Comparison of ENCODE assay signal across 8 mouse cellular contexts in the genomic region with DNA sequence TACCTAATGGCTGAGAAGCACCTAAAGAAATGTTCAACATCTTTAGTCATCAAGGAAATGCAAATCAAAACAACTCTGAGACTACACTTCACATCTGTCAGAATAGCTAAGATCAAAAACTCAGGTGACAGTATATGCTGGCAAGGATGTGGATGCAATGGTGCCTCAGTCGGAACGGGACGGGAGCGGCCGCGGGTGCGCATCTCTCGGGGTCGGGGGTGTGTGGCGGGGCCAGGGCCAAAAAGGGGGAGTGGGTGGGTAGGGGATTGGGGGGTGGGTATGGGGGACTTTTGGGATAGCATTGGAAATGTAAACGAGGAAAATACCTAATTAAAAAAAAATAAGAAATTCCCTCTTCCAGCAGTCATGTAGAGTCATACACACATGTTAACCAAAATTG.
DNase-seq lines count a peak whose midpoint lies in the region; ATAC-seq lines count a peak whose summit lies in the region.
"Not testable (repeated sequence)": the region's sequence is repeated elsewhere in the genome, so short reads cannot be mapped to it uniquely, and the experiment has no call there.

No protein-coding gene starts in this region.

- H3K36me3 ChIP-seq in embryonic facial prominence, embryonic 13.5 days; heart, embryonic 10.5 days; kidney, embryonic 14.5 days (ENCODE audit: control insufficient read depth, insufficient read depth, low read length); liver, embryonic 11.5 days (ENCODE audit: control insufficient read depth, insufficient read depth, low read length); stomach, embryonic 15.5 days: not testable (repeated sequence)

- H3K4me1 ChIP-seq in embryonic facial prominence, embryonic 13.5 days; heart, embryonic 10.5 days; kidney, embryonic 14.5 days (ENCODE audit: control insufficient read depth, insufficient read depth, low read length); liver, embryonic 11.5 days (replicated peaks; ENCODE audit: control insufficient read depth, insufficient read depth, low read length); stomach, embryonic 15.5 days: not testable (repeated sequence)

- H3K4me2 ChIP-seq in embryonic facial prominence, embryonic 13.5 days; kidney, embryonic 14.5 days (replicated peaks; ENCODE audit: low read depth, low read length); liver, embryonic 11.5 days; stomach, embryonic 15.5 days: not testable (repeated sequence)

- 56% methylated on average over 11 of the region's 11 CpGs for WGBS in embryonic facial prominence, embryonic 13.5 days
- 54% methylated on average over 11 of the region's 11 CpGs for WGBS in heart, embryonic 10.5 days
- WGBS in kidney, embryonic 14.5 days, result 80% methylated on average over 11 of the region's 11 CpGs
- 68% methylated on average over 11 of the region's 11 CpGs for WGBS in liver, embryonic 11.5 days
- WGBS in stomach, embryonic 15.5 days, result 54% methylated on average over 11 of the region's 11 CpGs

- not testable (repeated sequence) for H3K9me3 ChIP-seq in embryonic facial prominence, embryonic 13.5 days; heart, embryonic 10.5 days; kidney, embryonic 14.5 days (ENCODE audit: control insufficient read depth, low read length); liver, embryonic 11.5 days (ENCODE audit: control insufficient read depth, low read length); stomach, embryonic 15.5 days

- not testable (repeated sequence) for H3K4me3 ChIP-seq in embryonic facial prominence, embryonic 13.5 days; heart, embryonic 10.5 days; kidney, embryonic 14.5 days (ENCODE audit: low read length); liver, embryonic 11.5 days (ENCODE audit: low read depth, low read length); stomach, embryonic 15.5 days (replicated peaks)

- not testable (repeated sequence) for H3K27me3 ChIP-seq in embryonic facial prominence, embryonic 13.5 days; heart, embryonic 10.5 days (ENCODE audit: insufficient read depth, poor library complexity, severe bottlenecking); kidney, embryonic 14.5 days (ENCODE audit: control insufficient read depth, insufficient read depth, low read length); liver, embryonic 11.5 days (replicated peaks; ENCODE audit: control insufficient read depth, insufficient read depth, low read length); stomach, embryonic 15.5 days (replicated peaks)

- H3K27ac ChIP-seq in embryonic facial prominence, embryonic 13.5 days; heart, embryonic 10.5 days; kidney, embryonic 14.5 days (ENCODE audit: low read depth, low read length); liver, embryonic 11.5 days (ENCODE audit: low read depth, low read length); stomach, embryonic 15.5 days: not testable (repeated sequence)

- peak; percentile 64 for ATAC-seq in CD4-positive, CD25-positive, alpha-beta regulatory T cell, adult 4 months
- peak; percentile 80; the same call in 1 of the 2 replicates for ATAC-seq in embryonic facial prominence, embryonic 13.5 days (ENCODE audit: insufficient number of reproducible peaks, insufficient read depth, low FRiP score, low TSS enrichment, low read depth)
- peak; percentile 92; the same call in 1 of the 2 replicates for ATAC-seq in kidney, embryonic 14.5 days (ENCODE audit: low FRiP score, low TSS enrichment)
- ATAC-seq in liver, embryonic 11.5 days (replicated peaks; ENCODE audit: low FRiP score), result peak; percentile 93
- ATAC-seq in stomach, embryonic 15.5 days (ENCODE audit: insufficient read depth, low FRiP score, low read depth), result peak; percentile 91; the same call in 1 of the 2 replicates

- DNase-seq in brain, adult 2 months (ENCODE audit: low read depth, low spot score), result peak; percentile 95
- peak; percentile 100 for DNase-seq in heart, embryonic 10.5 days (ENCODE audit: low spot score)
- DNase-seq in liver, embryonic 11.5 days (ENCODE audit: low spot score), result peak; percentile 98
- peak; percentile 99 for DNase-seq in naive thymus-derived CD4-positive, alpha-beta T cell, adult 2 months (ENCODE audit: low read depth)

- H3K9ac ChIP-seq in embryonic facial prominence, embryonic 13.5 days; kidney, embryonic 14.5 days (ENCODE audit: low read depth, low read length); liver, embryonic 11.5 days (ENCODE audit: low read depth, low read length); stomach, embryonic 15.5 days: not testable (repeated sequence)
